Mouse (Mus musculus) small intestine, adult 10 weeks (tissue): ENCODE results near the gene Nqo2. TPM values are rescaled to one million over a fixed set of nuclear protein-coding genes. Genes with fewer than 3 reads are reported as not detected.

ENCODE experiments used
- polyA plus RNA-seq: library from polyadenylated mRNA; stranded (reverse); fragments of 350-450 nt; fragmentation: Illumina TruSeq; extraction: RNeasy Lipid Tissue Mini Kit (QIAGEN cat#74804); gene quantifications from one replicate; pipeline ENCODE4 v1.2.3, GENCODE M21; 2014; ENCODE audit warnings: low replicate concordance

Gene Nqo2
- polyA plus RNA-seq, result 74.1 TPM

GRCm38 (mm10) chr13:33964206-33965046 is at the start of gene Nqo2:
Gene Nqo2 (plus strand): TSS chr13:33964687.

GRCm38 (mm10) chr13:34002058-34003006 is 37.8 kb downstream of the Nqo2 start, which contains the start of the genes Ripk1 and Serpinb6a:
Gene Ripk1 (plus strand): TSS chr13:34002363.
Gene Serpinb6a (minus strand): TSS chr13:34002794.

DNA sequence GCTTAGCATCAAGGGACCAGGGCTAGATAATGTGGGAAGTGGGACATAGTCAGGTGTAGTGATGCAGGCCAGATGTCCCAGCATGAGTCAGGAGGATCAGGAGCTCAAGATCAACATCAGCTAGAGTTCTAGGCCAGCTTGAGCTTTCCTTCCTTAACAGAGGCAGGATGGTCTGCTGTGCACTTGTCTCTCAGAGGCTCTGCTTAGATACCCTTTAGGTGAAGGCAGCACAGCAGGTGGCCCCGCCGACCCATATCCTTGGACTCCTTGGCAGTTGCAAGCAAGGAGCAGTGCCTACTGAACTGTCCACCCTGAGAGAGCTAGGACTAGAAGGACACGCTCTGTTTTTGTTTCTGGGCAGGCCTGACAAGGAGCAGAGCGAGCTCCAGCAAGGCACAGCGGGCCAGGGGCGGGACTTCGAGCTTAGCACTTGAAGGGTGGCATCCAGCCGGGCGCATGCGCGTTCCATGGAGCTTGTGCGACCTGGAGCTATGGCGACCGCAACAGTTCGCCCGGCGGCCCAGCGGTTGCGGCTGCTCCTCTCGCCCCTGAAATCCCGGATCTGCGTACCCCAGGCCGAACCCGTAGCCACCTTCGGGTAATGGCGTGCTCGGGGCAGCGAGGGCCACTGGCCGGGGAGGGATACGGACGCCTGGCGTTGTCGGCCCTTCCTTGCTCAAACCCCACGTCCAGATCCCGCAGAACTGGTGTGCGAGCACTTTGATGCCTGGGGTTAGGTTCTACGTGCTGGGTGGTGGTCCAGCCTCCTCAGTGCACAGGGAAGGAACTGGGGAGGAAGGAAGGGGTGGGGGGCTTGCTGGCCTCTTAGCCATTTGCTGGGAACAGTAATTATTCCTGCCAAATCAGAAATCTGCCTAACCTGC is 72.9 kb downstream of the Nqo2 start, which contains the start of gene Bphl:
Bphl (plus strand) TSS at position 426 of the 884 bp plus-strand sequence.

Other genes starting within 250 kb of the Nqo2 start
- gene Serpinb6e, start 121.3 kb upstream of the Nqo2 start, polyA plus RNA-seq, result not detected
- not detected for gene Serpinb6c, start 59.0 kb upstream of the Nqo2 start, polyA plus RNA-seq
- gene Ripk1, start 37.7 kb downstream of the Nqo2 start, polyA plus RNA-seq, result 46.1 TPM
- 955 TPM for gene Serpinb6a, start 38.1 kb downstream of the Nqo2 start, polyA plus RNA-seq
- 15.1 TPM for gene Bphl, start 72.9 kb downstream of the Nqo2 start, polyA plus RNA-seq
- gene Tubb2a, start 113.3 kb downstream of the Nqo2 start, polyA plus RNA-seq, result 2.7 TPM
- 3.7 TPM for gene Tubb2b, start 165.8 kb downstream of the Nqo2 start, polyA plus RNA-seq
- 4.8 TPM for gene Psmg4, start 198.3 kb downstream of the Nqo2 start, polyA plus RNA-seq